Mouse (Mus musculus) ES-E14 (cell line): ENCODE results near the gene Aqp7. TPM values are rescaled to one million over a fixed set of nuclear protein-coding genes. Genes with fewer than 3 reads are reported as not detected.

ENCODE experiments used
- DNase-seq: peaks from one replicate; pipeline ENCODE4 v3.0.0-alpha.2; 2013; ENCODE audit warnings: low read depth, low spot score
- H3K27ac ChIP-seq: 2 replicates; pipeline ENCODE4 v1.5.1; 2012; ENCODE audit warnings: low read depth, mild to moderate bottlenecking, low read length, moderate library complexity, mixed read lengths; ENCODE audit not compliant: poor library complexity, insufficient read depth, severe bottlenecking
- H3K36me3 ChIP-seq: 2 replicates; pipeline ENCODE4 v1.6.1; 2012; ENCODE audit warnings: mild to moderate bottlenecking, low read length, moderate library complexity, mixed read lengths; ENCODE audit not compliant: control insufficient read depth, poor library complexity, insufficient read depth, severe bottlenecking
- H3K4me1 ChIP-seq, 2 experiments: fragments of 150-350 bp in 1 of 2; sonication (generic) in 1 of 2; 2 replicates each; pipeline ENCODE4 v1.6.1; 2012; ENCODE audit warnings: low read length in 2 of 2, mild to moderate bottlenecking in 1 of 2, mixed read lengths in 1 of 2; ENCODE audit not compliant: control insufficient read depth in 2 of 2, insufficient read depth in 2 of 2, poor library complexity in 1 of 2
- H3K4me3 ChIP-seq, 2 experiments: fragments of 150-350 bp in 1 of 2; sonication (generic) in 1 of 2; 2 replicates each; pipeline ENCODE4 v1.5.1; 2012; ENCODE audit warnings: low read length in 2 of 2, low read depth in 1 of 2, mild to moderate bottlenecking in 1 of 2, mixed read lengths in 1 of 2; ENCODE audit not compliant: insufficient read depth in 1 of 2, poor library complexity in 1 of 2, severe bottlenecking in 1 of 2
- H3K9ac ChIP-seq: 2 replicates; pipeline ENCODE4 v1.6.1; 2012; ENCODE audit warnings: low read depth, mild to moderate bottlenecking, low read length, mixed read lengths; ENCODE audit not compliant: poor library complexity, insufficient read depth, severe bottlenecking
- H3K9me3 ChIP-seq: fragments of 150-350 bp; sonication (generic); 2 replicates; pipeline ENCODE4 v1.6.1; 2012; ENCODE audit warnings: low read depth, mild to moderate bottlenecking, low read length; ENCODE audit not compliant: control insufficient read depth, insufficient read depth
- CHD2 ChIP-seq: IDR thresholded peaks from 2 replicates; pipeline ENCODE4 v1.6.1; 2014; ENCODE audit warnings: mild to moderate bottlenecking, low read depth, low read length, inconsistent platforms
- HCFC1 ChIP-seq: IDR thresholded peaks from 2 replicates; pipeline ENCODE4 v1.6.1; 2012; ENCODE audit warnings: low read length, inconsistent platforms, borderline replicate concordance; ENCODE audit not compliant: insufficient read depth
- MAFK ChIP-seq: IDR thresholded peaks from 2 replicates; pipeline ENCODE4 v1.6.1; 2014; ENCODE audit warnings: mild to moderate bottlenecking, low read depth, low read length, inconsistent platforms; ENCODE audit not compliant: insufficient read depth
- ZC3H11A ChIP-seq: IDR thresholded peaks from 2 replicates; pipeline ENCODE4 v1.6.1; 2012; ENCODE audit warnings: low read depth, mild to moderate bottlenecking, inconsistent platforms, low read length, borderline replicate concordance
- ZNF384 ChIP-seq: IDR thresholded peaks from 2 replicates; pipeline ENCODE4 v1.6.1; 2012; ENCODE audit warnings: low read depth, low read length, inconsistent platforms
- in situ Hi-C, 2 experiments: fragments of 600-800 bp; cut with MboI; formaldehyde crosslinking; loops; one replicate each; pipeline ENCODE4 v1.15.1; 2025; ENCODE audit warnings: low sequenced_read_pairs in 2 of 2, inconsistent platforms in 1 of 2; ENCODE audit not compliant: unreplicated experiment in 2 of 2
- total RNA-seq: library from RNA; depleted of rRNA; stranded (reverse); fragments of 300-350 nt; gene quantifications from 2 replicates; pipeline ENCODE4 v1.2.3, GENCODE M21; 2012; rRNA removed

Gene Aqp7
- 0.11 TPM in 1 of 2 replicates, not detected in the other for total RNA-seq

- TF ChIP-seq HCFC1 = no peak
- no peak for DNase-seq
- H3K36me3 ChIP-seq = no peaks in the 10 kb centered on the region
- in situ Hi-C loops = no loop called here
- no peak within 1 kb of the TSS for H3K27ac ChIP-seq
- no peak within 1 kb of the TSS for H3K4me3 ChIP-seq
- H3K9me3 ChIP-seq = no peaks in the 10 kb centered on the region
- H3K9ac ChIP-seq = no peak within 1 kb of the TSS
- H3K4me1 ChIP-seq = peaks cover 0 to 7% of the 10 kb centered on the region in 2 experiments; a peak in 1 of 4 replicates
Measured at GRCm38 (mm10) chr4:41047524-41048271, at the start of gene Aqp7. Gene Aqp7 (minus strand): TSS chr4:41048139.

- peaks cover 15 to 26% of the 10 kb centered on the region in 2 experiments for H3K4me1 ChIP-seq
- H3K9me3 ChIP-seq = no peaks in the 10 kb centered on the region
- H3K4me3 ChIP-seq = peak overlapping the region; percentile 61 to 68
- TF ChIP-seq ZC3H11A (no peak), ZNF384 (no peak), MAFK (no peak), CHD2 (no peak), HCFC1 (no peak)
- DNase-seq = no peak
- in situ Hi-C loops = no loop called here
- H3K9ac ChIP-seq = 0 out of 2 replicates have a peak overlapping the region, but pooled peaks have one; percentile 40
- H3K36me3 ChIP-seq = no peaks in the 10 kb centered on the region; the same call in 1 of the 2 replicates
- no peak overlapping the region for H3K27ac ChIP-seq
Measured at GRCm38 (mm10) chr4:41097381-41097780, 49.4 kb upstream of the Aqp7 start.

DNA sequence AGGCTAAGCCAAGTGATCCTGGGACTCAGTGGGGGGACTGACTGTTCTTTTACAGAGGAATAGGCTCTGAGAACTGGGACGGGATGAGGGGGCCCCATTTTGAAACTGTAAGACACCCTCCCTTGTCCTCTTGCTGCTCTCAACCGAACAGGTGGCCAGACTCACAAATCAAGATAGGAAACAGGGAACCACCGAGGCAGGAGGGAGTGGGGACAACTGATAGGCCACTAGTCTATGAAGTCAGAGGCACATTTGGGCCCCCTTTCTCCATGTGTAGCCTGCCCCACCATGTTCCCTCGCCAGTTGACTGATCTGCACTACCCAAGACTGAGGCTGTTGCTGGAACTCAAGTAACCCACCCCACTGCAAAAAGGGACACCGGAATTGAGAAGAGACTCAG is 48.9 kb upstream of the Aqp7 start:
- TF ChIP-seq ZC3H11A = no peak
- TF ChIP-seq ZNF384 = no peak
- TF ChIP-seq MAFK = no peak
- no peak for TF ChIP-seq CHD2
- no peak for TF ChIP-seq HCFC1
- H3K4me1 ChIP-seq = peaks cover 14 to 26% of the 10 kb centered on the region in 2 experiments
- H3K36me3 ChIP-seq = no peaks in the 10 kb centered on the region; the same call in 1 of the 2 replicates
- H3K27ac ChIP-seq = no peak overlapping the region
- H3K4me3 ChIP-seq = peak overlapping the region in 1 of 2 experiments; percentile 61; a peak in 1 of 4 replicates
- no peak overlapping the region for H3K9ac ChIP-seq
- no peaks in the 10 kb centered on the region for H3K9me3 ChIP-seq
- DNase-seq = no peak
- in situ Hi-C loops = no loop called here

GRCm38 (mm10) chr4:41096169-41096568 is 48.2 kb upstream of the Aqp7 start:
- H3K9ac ChIP-seq = no peak overlapping the region
- no peak for DNase-seq
- H3K27ac ChIP-seq = no peak overlapping the region
- TF ChIP-seq ZNF384 (no peak), CHD2 (no peak), MAFK (no peak), ZC3H11A (no peak)
- no peaks in the 10 kb centered on the region; the same call in 1 of the 2 replicates for H3K36me3 ChIP-seq
- H3K4me3 ChIP-seq = peak overlapping the region in 1 of 2 experiments; percentile 2; a peak in 1 of 4 replicates
- no peaks in the 10 kb centered on the region for H3K9me3 ChIP-seq
- in situ Hi-C loops = no loop called here
- peaks cover 14 to 26% of the 10 kb centered on the region in 2 experiments for H3K4me1 ChIP-seq

GRCm38 (mm10) chr4:41094361-41094760 is 46.4 kb upstream of the Aqp7 start:
- Histone ChIP-seq H3K9ac (no peak overlapping the region), H3K36me3 (no peaks in the 10 kb centered on the region; the same call in 1 of the 2 replicates), H3K4me1 (peaks cover 17 to 27% of the 10 kb centered on the region in 2 experiments), H3K4me3 (no peak overlapping the region), H3K9me3 (no peaks in the 10 kb centered on the region), H3K27ac (no peak overlapping the region)
- TF ChIP-seq HCFC1 (no peak), ZC3H11A (no peak), CHD2 (no peak), ZNF384 (no peak), MAFK (no peak)
- in situ Hi-C loops = no loop called here
- DNase-seq = no peak
